Mouse (Mus musculus) liver, embryonic 11.5 days (tissue): ENCODE measurements around the gene Rfx3. TPM values are rescaled to one million over a fixed set of nuclear protein-coding genes. Genes with fewer than 3 reads are reported as not detected.

Experiments used
- ATAC-seq: fragments of 200-750 bp; cut with Nextera tagmentation; replicated peaks from 2 replicates; pipeline ENCODE4 v1.8.0; 2017; ENCODE audit warnings: moderate number of reproducible peaks, mild to moderate bottlenecking, moderate TSS enrichment, moderate library complexity; ENCODE audit not compliant: low FRiP score
- DNase-seq: peaks from one replicate; pipeline ENCODE4 v3.0.0-alpha.2; 2017; ENCODE audit warnings: low spot score
- H3K27ac ChIP-seq: fragments of 300-500 bp; sonication (generic); 2 replicates; pipeline ENCODE4 v1.5.1; 2014; ENCODE audit warnings: mild to moderate bottlenecking, low read depth, low read length, control low read depth
- H3K27me3 ChIP-seq: fragments of 300-500 bp; sonication (generic); replicated peaks from 2 replicates; pipeline ENCODE4 v1.6.1; 2014; ENCODE audit warnings: low read length, mixed read lengths; ENCODE audit not compliant: control insufficient read depth, insufficient read depth
- H3K36me3 ChIP-seq: fragments of 300-500 bp; sonication (generic); 2 replicates; pipeline ENCODE4 v1.6.1; 2014; ENCODE audit warnings: mild to moderate bottlenecking, low read length, moderate library complexity, mixed read lengths; ENCODE audit not compliant: control insufficient read depth, insufficient read depth
- H3K4me1 ChIP-seq: fragments of 300-500 bp; sonication (generic); replicated peaks from 2 replicates; pipeline ENCODE4 v1.6.1; 2014; ENCODE audit warnings: low read length, mixed read lengths; ENCODE audit not compliant: control insufficient read depth, insufficient read depth
- H3K4me2 ChIP-seq: fragments of 300-500 bp; sonication (generic); 2 replicates; pipeline ENCODE4 v1.6.1; 2014; ENCODE audit warnings: mild to moderate bottlenecking, control low read depth, moderate library complexity
- H3K4me3 ChIP-seq: fragments of 300-500 bp; sonication (generic); 2 replicates; pipeline ENCODE4 v1.5.1; 2014; ENCODE audit warnings: low read depth, low read length, control low read depth
- H3K9ac ChIP-seq: fragments of 300-500 bp; sonication (generic); 2 replicates; pipeline ENCODE4 v1.6.1; 2014; ENCODE audit warnings: low read depth, low read length, control low read depth
- H3K9me3 ChIP-seq: fragments of 300-500 bp; sonication (generic); 2 replicates; pipeline ENCODE4 v1.6.1; 2016; ENCODE audit warnings: low read length, inconsistent platforms, mixed read lengths; ENCODE audit not compliant: control insufficient read depth
- WGBS: fragments of 180-500 bp; shearing (Covaris S2); extraction: QIAGEN DNeasy Blood & Tissue Kit; methylation state at CpG from one replicate; pipeline ENCODE4 v1.1.7; 2014; 5-methylcytosine and 5-hydroxymethylcytosine counted together
- polyA plus RNA-seq: library from polyadenylated mRNA; unstranded; fragments of >200 nt; fragmentation: Nextera tagmentation; extraction: Ambion mirVana; gene quantifications from 2 replicates; pipeline ENCODE4 v1.2.1, GENCODE M21; 2014

The Rfx3 gene
- polyA plus RNA-seq, 1 experiment from 2014 or later: 7.0 TPM

- 71% methylated on average over 9 of the region's 9 CpGs for WGBS
- no peaks in the 10 kb centered on the region for H3K9me3 ChIP-seq
- ATAC-seq (no peak), DNase-seq (no peak)
- H3K27ac ChIP-seq: no peak overlapping the region
- no peak overlapping the region for H3K4me2 ChIP-seq
- H3K4me3 ChIP-seq: no peak overlapping the region
- H3K36me3 ChIP-seq: no peaks in the 10 kb centered on the region
- no peak overlapping the region for H3K9ac ChIP-seq
- H3K27me3 ChIP-seq: no peaks in the 10 kb centered on the region
- peaks cover 17% of the 10 kb centered on the region for H3K4me1 ChIP-seq
Observed at GRCm38 (mm10) chr19:27902601-27903000, 108.4 kb downstream of the Rfx3 start.

GRCm38 (mm10) chr19:27901693-27902092 is 109.3 kb downstream of the Rfx3 start:
- Histone ChIP-seq H3K36me3 (no peaks in the 10 kb centered on the region), H3K9me3 (no peaks in the 10 kb centered on the region), H3K27ac (no peak overlapping the region), H3K4me2 (no peak overlapping the region), H3K27me3 (no peaks in the 10 kb centered on the region), H3K4me1 (peaks cover 17% of the 10 kb centered on the region), H3K4me3 (no peak overlapping the region), H3K9ac (no peak overlapping the region)
- DNase-seq (no peak), ATAC-seq (no peak)
- 90% methylated on average over 6 of the region's 6 CpGs for WGBS

GRCm38 (mm10) chr19:27884520-27884919 is 126.4 kb downstream of the Rfx3 start:
- peak; percentile 68 for ATAC-seq
- no peaks in the 10 kb centered on the region for H3K9me3 ChIP-seq
- no peak overlapping the region for H3K27ac ChIP-seq
- no peaks in the 10 kb centered on the region for H3K36me3 ChIP-seq
- 71% methylated on average over 3 of the region's 3 CpGs for WGBS
- peaks cover 3% of the 10 kb centered on the region; the same call in 1 of the 2 replicates for H3K4me1 ChIP-seq
- DNase-seq: no peak
- no peak overlapping the region for H3K4me2 ChIP-seq
- H3K9ac ChIP-seq: no peak overlapping the region
- H3K27me3 ChIP-seq: no peaks in the 10 kb centered on the region
- H3K4me3 ChIP-seq: no peak overlapping the region

DNA sequence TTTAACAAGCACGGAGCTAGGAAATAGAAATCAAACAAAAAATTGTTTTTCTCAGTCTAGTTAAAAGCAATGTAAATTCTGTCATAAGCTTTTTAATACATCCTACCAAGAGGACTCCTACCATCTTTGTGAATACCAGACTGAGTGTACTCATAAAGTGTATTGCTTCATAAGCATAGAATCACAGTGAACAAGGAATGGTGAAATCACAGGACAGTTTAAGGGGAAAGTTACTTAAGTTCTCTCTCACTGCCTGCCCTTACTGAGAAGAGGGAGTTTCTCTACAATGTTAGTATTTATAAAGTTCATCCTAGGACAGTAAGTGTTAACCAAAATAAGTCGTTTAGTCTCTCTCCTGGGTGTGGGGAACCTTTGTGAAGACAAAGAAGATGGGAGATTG is 133.5 kb downstream of the Rfx3 start:
- ATAC-seq: no peak
- WGBS: 66% methylated on average over 2 of the region's 2 CpGs
- H3K9me3 ChIP-seq: no peaks in the 10 kb centered on the region

GRCm38 (mm10) chr19:27870794-27871193 is 140.2 kb downstream of the Rfx3 start:
- ATAC-seq (peak; percentile 83), DNase-seq (no peak)
- no peak overlapping the region for H3K4me2 ChIP-seq
- no peak overlapping the region; the same call in 1 of the 2 replicates for H3K27ac ChIP-seq
- no peaks in the 10 kb centered on the region for H3K4me1 ChIP-seq
- H3K4me3 ChIP-seq: no peak overlapping the region
- H3K36me3 ChIP-seq: no peaks in the 10 kb centered on the region; the same call in 1 of the 2 replicates
- no peaks in the 10 kb centered on the region for H3K27me3 ChIP-seq
- WGBS: 69% methylated on average over 3 of the region's 3 CpGs
- H3K9ac ChIP-seq: no peak overlapping the region
- no peaks in the 10 kb centered on the region for H3K9me3 ChIP-seq

More for the DNA sequence above, 133.5 kb downstream of the Rfx3 start:
- H3K27me3 ChIP-seq: no peaks in the 10 kb centered on the region
- no peak overlapping the region for H3K4me3 ChIP-seq
- DNase-seq: no peak
- H3K27ac ChIP-seq: no peak overlapping the region
- H3K4me2 ChIP-seq: no peak overlapping the region
- no peaks in the 10 kb centered on the region for H3K4me1 ChIP-seq
- H3K9ac ChIP-seq: no peak overlapping the region
- H3K36me3 ChIP-seq: no peaks in the 10 kb centered on the region

GRCm38 (mm10) chr19:27859641-27860040 is 151.3 kb downstream of the Rfx3 start:
- Histone ChIP-seq H3K9ac (no peak overlapping the region), H3K36me3 (no peaks in the 10 kb centered on the region), H3K9me3 (no peaks in the 10 kb centered on the region), H3K27me3 (no peaks in the 10 kb centered on the region), H3K4me1 (no peaks in the 10 kb centered on the region), H3K27ac (no peak overlapping the region), H3K4me3 (no peak overlapping the region), H3K4me2 (no peak overlapping the region)
- ATAC-seq (no peak), DNase-seq (no peak)

DNA sequence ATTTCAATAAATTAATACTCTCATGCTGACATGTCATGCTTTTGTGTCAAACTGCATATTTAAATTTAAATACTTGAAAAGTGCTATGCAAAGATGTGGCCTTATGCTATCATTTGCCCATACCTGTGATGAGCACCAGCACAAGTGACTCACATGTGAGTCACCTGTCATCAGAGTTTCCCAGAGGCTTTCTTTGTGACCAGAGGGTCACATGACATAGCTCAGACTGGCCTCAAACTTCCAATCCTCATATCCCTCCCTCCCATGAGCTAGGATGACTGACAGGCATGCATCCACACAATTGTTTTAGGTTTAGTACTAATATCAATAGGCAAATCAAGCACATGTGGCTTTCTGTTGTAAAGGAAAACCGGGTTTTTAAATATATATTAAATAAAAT is 162.0 kb downstream of the Rfx3 start:
- H3K4me3 ChIP-seq: no peak overlapping the region
- H3K9ac ChIP-seq: no peak overlapping the region
- 83% methylated on average over 1 of the region's 1 CpGs for WGBS
- H3K27ac ChIP-seq: no peak overlapping the region
- DNase-seq: no peak
- no peaks in the 10 kb centered on the region for H3K9me3 ChIP-seq
- no peak overlapping the region for H3K4me2 ChIP-seq
- no peaks in the 10 kb centered on the region for H3K27me3 ChIP-seq
- no peaks in the 10 kb centered on the region for H3K4me1 ChIP-seq
- no peak for ATAC-seq
- H3K36me3 ChIP-seq: no peaks in the 10 kb centered on the region; the same call in 1 of the 2 replicates

DNA sequence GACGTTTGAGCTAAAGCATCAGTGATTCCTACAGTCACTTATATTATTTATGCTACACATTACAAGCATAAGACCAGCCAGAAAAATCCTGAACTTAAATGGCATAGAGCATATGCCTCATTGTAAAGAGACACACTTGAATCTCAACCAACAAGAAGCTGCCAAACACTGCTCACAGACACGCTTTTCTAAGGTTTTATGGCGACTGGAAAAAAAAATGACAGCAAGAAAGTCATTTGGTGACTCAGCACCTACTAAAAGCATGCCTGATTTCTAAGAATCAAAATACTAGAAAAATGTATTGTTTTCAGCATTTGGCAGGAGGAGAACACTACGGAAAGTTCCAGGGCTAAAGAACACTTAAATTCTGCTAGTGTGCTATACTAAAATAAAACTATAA is 163.9 kb downstream of the Rfx3 start:
- no peak overlapping the region for H3K9ac ChIP-seq
- H3K27ac ChIP-seq: no peak overlapping the region
- no peak overlapping the region for H3K4me3 ChIP-seq
- no peak for ATAC-seq
- no peak overlapping the region for H3K4me2 ChIP-seq
- 87% methylated on average over 4 of the region's 4 CpGs for WGBS
- H3K36me3 ChIP-seq: no peaks in the 10 kb centered on the region; the same call in 1 of the 2 replicates
- no peaks in the 10 kb centered on the region for H3K4me1 ChIP-seq
- DNase-seq: no peak
- no peaks in the 10 kb centered on the region for H3K27me3 ChIP-seq
- no peaks in the 10 kb centered on the region for H3K9me3 ChIP-seq

DNA sequence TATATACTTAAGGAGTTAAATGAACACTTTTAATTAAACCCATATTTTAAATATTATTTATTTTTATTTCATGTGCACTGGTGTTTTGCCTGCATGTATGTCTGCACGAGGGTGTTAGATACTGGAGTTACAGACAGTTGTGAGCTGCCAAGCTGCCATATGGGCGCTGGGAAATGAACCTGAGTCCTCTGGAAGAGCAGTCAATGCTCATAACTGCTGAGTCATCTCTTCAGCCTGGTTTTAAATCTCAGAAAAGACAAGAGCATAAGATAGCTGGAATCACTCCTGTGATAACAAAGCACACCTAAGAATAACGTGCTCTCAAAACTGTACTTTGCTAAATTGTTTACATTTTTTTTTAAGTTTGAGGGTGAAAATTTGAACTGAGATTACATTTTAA is 172.3 kb downstream of the Rfx3 start:
- H3K4me3 ChIP-seq: no peak overlapping the region
- no peaks in the 10 kb centered on the region for H3K4me1 ChIP-seq
- H3K27ac ChIP-seq: no peak overlapping the region
- H3K9me3 ChIP-seq: no peaks in the 10 kb centered on the region
- DNase-seq: no peak
- WGBS: 59% methylated on average over 3 of the region's 3 CpGs
- H3K36me3 ChIP-seq: no peaks in the 10 kb centered on the region
- no peaks in the 10 kb centered on the region for H3K27me3 ChIP-seq
- ATAC-seq: no peak
- no peak overlapping the region for H3K4me2 ChIP-seq
- no peak overlapping the region for H3K9ac ChIP-seq
